Mouse (Mus musculus) kidney, adult 2 months (tissue): ENCODE results near the gene 4930447F04Rik. TPM values are rescaled to one million over a fixed set of nuclear protein-coding genes. Genes with fewer than 3 reads are reported as not detected.

Source experiments
- DNase-seq: peaks from one replicate; pipeline ENCODE4 v3.0.0; 2021
- H3K27ac ChIP-seq: fragments of 200-500 bp; 2 replicates; pipeline ENCODE4 v1.5.1; 2012; ENCODE audit warnings: low read depth, low read length, control low read depth, inconsistent platforms; ENCODE audit not compliant: insufficient read depth
- H3K27me3 ChIP-seq: fragments of 200-500 bp; replicated peaks from 2 replicates; pipeline ENCODE4 v1.6.1; 2012; ENCODE audit warnings: mild to moderate bottlenecking, moderate library complexity, low read length, inconsistent platforms; ENCODE audit not compliant: control insufficient read depth, insufficient read depth
- H3K36me3 ChIP-seq: fragments of 200-500 bp; 2 replicates; pipeline ENCODE4 v1.6.1; 2012; ENCODE audit warnings: mild to moderate bottlenecking, moderate library complexity, low read length, inconsistent platforms; ENCODE audit not compliant: control insufficient read depth, insufficient read depth
- H3K4me1 ChIP-seq: fragments of 200-500 bp; 2 replicates; pipeline ENCODE4 v1.6.1; 2011; ENCODE audit warnings: low read length; ENCODE audit not compliant: control insufficient read depth, insufficient read depth
- H3K4me3 ChIP-seq: fragments of 200-500 bp; 2 replicates; pipeline ENCODE4 v1.5.1; 2011; ENCODE audit warnings: mild to moderate bottlenecking, low read depth, low read length, control low read depth; ENCODE audit not compliant: insufficient read depth
- CTCF ChIP-seq: fragments of 200-500 bp; conservative IDR thresholded peaks from 2 replicates; pipeline ENCODE4 v1.5.1; 2011; ENCODE audit warnings: low read depth, mild to moderate bottlenecking, control low read depth, low read length, moderate library complexity, mixed read lengths; ENCODE audit not compliant: insufficient read depth, insufficient read length
- POLR2A ChIP-seq: fragments of 200-500 bp; IDR thresholded peaks from one replicate; pipeline ENCODE4 v1.6.1; 2011; ENCODE audit warnings: low read depth, low read length, control low read depth
- WGBS: fragments of 180-500 bp; shearing (Covaris S2); methylation state at CpG from one replicate; pipeline ENCODE4 v1.1.7; 2018; 5-methylcytosine and 5-hydroxymethylcytosine counted together
- polyA plus RNA-seq: library from polyadenylated mRNA; depleted of rRNA; stranded (reverse); fragments of >200 nt; gene quantifications from 2 replicates; pipeline ENCODE4 v1.2.3, GENCODE M21; 2012; rRNA removed

The 4930447F04Rik gene
- polyA plus RNA-seq, result not detected in 2 replicates

- no peak for DNase-seq
- TF ChIP-seq POLR2A (no peak), CTCF (no peak)
- no peak within 1 kb of the TSS for H3K4me3 ChIP-seq
- no peaks in the 10 kb centered on the region for H3K36me3 ChIP-seq
- WGBS, result 88% methylated on average over 1 of the region's 1 CpGs
- no peaks in the 10 kb centered on the region for H3K4me1 ChIP-seq
- H3K27ac ChIP-seq, result no peak within 1 kb of the TSS
- H3K27me3 ChIP-seq, result no peaks in the 10 kb centered on the region
Observed at GRCm38 (mm10) chrX:66304124-66304523, at the start of gene 4930447F04Rik. Gene 4930447F04Rik (minus strand): TSS chrX:66304224.
